ENCODE assay signal across 22 mouse cellular contexts in genomic region chr9:87115978-87116377, GRCm38 (mm10). TPM values are rescaled to one million over a fixed set of nuclear protein-coding genes. Genes with fewer than 3 reads are reported as not detected.
A peak's percentile ranks its signal among the peaks of the same experiment; 100 is the strongest.
DNase-seq lines count a peak whose midpoint lies in the region; ATAC-seq and TF ChIP-seq lines count a peak whose summit lies in the region.
"Had no signal": no experiment of that assay in that cellular context is flagged by ENCODE, and none has a peak within 500 bp of the region (broad histone marks: within the 10 kb centered on the region; RNA-seq: fewer than 3 reads in every experiment).

No protein-coding gene starts in this region.

- DNase-seq in left cerebral cortex, adult 2 months (ENCODE audit: extremely low spot score in 1 of 2, low spot score in 2 of 2): no peak
- DNase-seq in left cerebral cortex, postnatal 14 days (ENCODE audit: low spot score in 2 of 2): no peak
- DNase-seq in forebrain, postnatal 0 days: no peak
- DNase-seq in frontal cortex, postnatal 36 days (ENCODE audit: low spot score in 2 of 2): no peak
- DNase-seq in kidney, adult 9 months: no peak
- DNase-seq: adrenal gland, adult 2 months; cerebellum, adult 8-10 months; gastrocnemius, postnatal 10 days; heart, adult 18-20 months; heart, postnatal 36 days; lung, postnatal 10 days; thymus, postnatal 14 days had no signal

- H3K4me1 ChIP-seq in forebrain, postnatal 0 days (ENCODE audit: insufficient read depth): peaks cover 3% of the 10 kb centered on the region; the same call in 1 of the 2 replicates
- peaks cover 5% of the 10 kb centered on the region for H3K4me1 ChIP-seq in midbrain, embryonic 12.5 days
- H3K4me1 ChIP-seq in neural tube, embryonic 15.5 days: peaks cover 13% of the 10 kb centered on the region
- H3K4me1 ChIP-seq: intestine, embryonic 15.5 days; kidney, embryonic 15.5 days; limb, embryonic 15.5 days had no signal

- intact Hi-C loops in left cerebral cortex, adult 2 months (cut with DNase I): no loop called here
- intact Hi-C loops in left cerebral cortex, postnatal 14 days (cut with DNase I): no loop called here

- no peaks in the 10 kb centered on the region for H3K27me3 ChIP-seq in forebrain, postnatal 0 days (ENCODE audit: insufficient read depth, low read length)
- H3K27me3 ChIP-seq in midbrain, embryonic 12.5 days: no peaks in the 10 kb centered on the region
- H3K27me3 ChIP-seq in neural tube, embryonic 15.5 days (replicated peaks): no peaks in the 10 kb centered on the region
- H3K27me3 ChIP-seq: intestine, embryonic 15.5 days; kidney, embryonic 15.5 days; limb, embryonic 15.5 days had no signal

- TF ChIP-seq CTCF in left cerebral cortex, adult 2 months (IDR thresholded peaks at IDR 0.05): no peak
- no peak for TF ChIP-seq CTCF in forebrain, postnatal 0 days (IDR thresholded peaks at IDR 0.05; ENCODE audit: low read depth)

- H3K36me3 ChIP-seq in forebrain, postnatal 0 days (ENCODE audit: insufficient read depth): no peaks in the 10 kb centered on the region
- no peaks in the 10 kb centered on the region for H3K36me3 ChIP-seq in midbrain, embryonic 12.5 days
- no peaks in the 10 kb centered on the region for H3K36me3 ChIP-seq in neural tube, embryonic 15.5 days
- H3K36me3 ChIP-seq: intestine, embryonic 15.5 days; kidney, embryonic 15.5 days; limb, embryonic 15.5 days had no signal

- no peak overlapping the region for H3K4me2 ChIP-seq in forebrain, postnatal 0 days (ENCODE audit: low read depth)
- no peak overlapping the region for H3K4me2 ChIP-seq in midbrain, embryonic 12.5 days (replicated peaks)
- no peak overlapping the region for H3K4me2 ChIP-seq in neural tube, embryonic 15.5 days
- H3K4me2 ChIP-seq: intestine, embryonic 15.5 days; kidney, embryonic 15.5 days; limb, embryonic 15.5 days had no signal

- H3K9ac ChIP-seq in forebrain, postnatal 0 days: 0 out of 2 replicates have a peak overlapping the region, but pooled peaks have one; percentile 4
- no peak overlapping the region for H3K9ac ChIP-seq in midbrain, embryonic 12.5 days (replicated peaks)
- H3K9ac ChIP-seq in neural tube, embryonic 15.5 days (replicated peaks): no peak overlapping the region
- H3K9ac ChIP-seq: intestine, embryonic 15.5 days; kidney, embryonic 15.5 days; limb, embryonic 15.5 days had no signal

- H3K27ac ChIP-seq in left cerebral cortex, adult 2 months: peak overlapping the region; percentile 72
- H3K27ac ChIP-seq in forebrain, postnatal 0 days (ENCODE audit: low read depth, low read length): peak overlapping the region; percentile 82
- H3K27ac ChIP-seq in midbrain, embryonic 12.5 days (replicated peaks): 0 out of 2 replicates have a peak overlapping the region, but pooled peaks have one; percentile 0
- peak overlapping the region; percentile 70 for H3K27ac ChIP-seq in neural tube, embryonic 15.5 days (replicated peaks)
- H3K27ac ChIP-seq: intestine, embryonic 15.5 days; kidney, embryonic 15.5 days; limb, embryonic 15.5 days; stomach, postnatal 0 days had no signal

- WGBS in forebrain, postnatal 0 days: 74% methylated on average over 1 of the region's 1 CpGs
- 90% methylated on average over 1 of the region's 1 CpGs for WGBS in midbrain, embryonic 12.5 days
- 60% methylated on average over 1 of the region's 1 CpGs for WGBS in neural tube, embryonic 15.5 days

- H3K4me3 ChIP-seq in left cerebral cortex, adult 2 months: no peak overlapping the region
- H3K4me3 ChIP-seq in forebrain, postnatal 0 days (ENCODE audit: low read depth, low read length): no peak overlapping the region
- no peak overlapping the region for H3K4me3 ChIP-seq in midbrain, embryonic 12.5 days
- no peak overlapping the region for H3K4me3 ChIP-seq in neural tube, embryonic 15.5 days (replicated peaks)
- H3K4me3 ChIP-seq: intestine, embryonic 15.5 days; kidney, embryonic 15.5 days; limb, embryonic 15.5 days had no signal

- H3K9me3 ChIP-seq in forebrain, postnatal 0 days (ENCODE audit: low read length): no peaks in the 10 kb centered on the region
- no peaks in the 10 kb centered on the region for H3K9me3 ChIP-seq in midbrain, embryonic 12.5 days
- H3K9me3 ChIP-seq in neural tube, embryonic 15.5 days (replicated peaks): no peaks in the 10 kb centered on the region
- H3K9me3 ChIP-seq: intestine, embryonic 15.5 days; kidney, embryonic 15.5 days; limb, embryonic 15.5 days had no signal

- ATAC-seq in forebrain, postnatal 0 days: no peak; the same call in 1 of the 2 replicates
- no peak; the same call in 1 of the 2 replicates for ATAC-seq in midbrain, embryonic 12.5 days (ENCODE audit: low FRiP score, low read depth)
- 0 out of 2 replicates have a peak, but pooled peaks have one; percentile 11 for ATAC-seq in neural tube, embryonic 15.5 days (ENCODE audit: low FRiP score)
- ATAC-seq: intestine, embryonic 15.5 days had no signal

RNA-seq across cellular contexts. Expression of gene Mrap2, which starts 28.1 kb away (rescaled TPM):
- 1 to 10 TPM; 4.3 to 5.2 TPM for total RNA-seq in left cerebral cortex, adult 2 months (2021)
- 1 to 10 TPM; 3.3 to 4.7 TPM for total RNA-seq in left cerebral cortex, postnatal 14 days (2021)
- 1.6 and 3.2 TPM in 2 replicates for total RNA-seq in forebrain, postnatal 0 days (2014; rRNA removed)
- polyA plus RNA-seq in forebrain, postnatal 0 days (2015; fragmentation: Nextera tagmentation; extraction: Ambion mirVana): 1.1 and 3.1 TPM in 2 replicates
- 0.09 TPM in 1 of 2 replicates, not detected in the other for polyA plus RNA-seq in midbrain, embryonic 12.5 days (2016; fragmentation: Nextera tagmentation; extraction: Ambion mirVana)
- 3.2 and 3.8 TPM in 2 replicates for polyA plus RNA-seq in neural tube, embryonic 15.5 days (2015; fragmentation: Nextera tagmentation; extraction: Ambion mirVana)
- total RNA-seq: megakaryocyte progenitor cell, adult 5-6 weeks; neutrophil, adult 5-6 weeks had no signal
- polyA plus RNA-seq: embryonic facial prominence, embryonic 11.5 days; liver, embryonic 16.5 days had no signal

Comparison
In these comparisons a context has a peak if more than half of its experiments do, and no peak if none do; other contexts are left out.
1. H3K27ac ChIP-seq: peak in every context shown above with its lines; median percentile 82 in forebrain, postnatal 0 days; 72 in left cerebral cortex, adult 2 months; 70 in neural tube, embryonic 15.5 days; 0 in midbrain, embryonic 12.5 days.